Mouse (Mus musculus) forebrain, embryonic 15.5 days (tissue): ENCODE measurements around the gene Itgae. TPM values are rescaled to one million over a fixed set of nuclear protein-coding genes. Genes with fewer than 3 reads are reported as not detected.

Experiments used
- ATAC-seq: fragments of 200-750 bp; cut with Nextera tagmentation; replicated peaks from 2 replicates; pipeline ENCODE4 v1.8.0; 2017; ENCODE audit warnings: mild to moderate bottlenecking, moderate TSS enrichment, moderate library complexity
- H3K27ac ChIP-seq: fragments of 300-500 bp; sonication (generic); replicated peaks from 2 replicates; pipeline ENCODE4 v1.5.1; 2015; ENCODE audit warnings: mild to moderate bottlenecking, inconsistent platforms
- H3K27me3 ChIP-seq: fragments of 300-500 bp; sonication (generic); 2 replicates; pipeline ENCODE4 v1.6.1; 2015; ENCODE audit warnings: inconsistent platforms
- H3K36me3 ChIP-seq: fragments of 300-500 bp; sonication (generic); 2 replicates; pipeline ENCODE4 v1.6.1; 2015; ENCODE audit warnings: mild to moderate bottlenecking, inconsistent platforms
- H3K4me1 ChIP-seq: fragments of 300-500 bp; sonication (generic); 2 replicates; pipeline ENCODE4 v1.6.1; 2015; ENCODE audit warnings: inconsistent platforms
- H3K4me2 ChIP-seq: fragments of 300-500 bp; sonication (generic); replicated peaks from 2 replicates; pipeline ENCODE4 v1.6.1; 2015; ENCODE audit warnings: mild to moderate bottlenecking, inconsistent platforms
- H3K4me3 ChIP-seq: fragments of 300-500 bp; sonication (generic); 2 replicates; pipeline ENCODE4 v1.5.1; 2015; ENCODE audit warnings: mild to moderate bottlenecking, inconsistent platforms
- H3K9ac ChIP-seq: fragments of 300-500 bp; sonication (generic); replicated peaks from 2 replicates; pipeline ENCODE4 v1.6.1; 2015; ENCODE audit warnings: mild to moderate bottlenecking, inconsistent platforms
- H3K9me3 ChIP-seq: fragments of 300-500 bp; sonication (generic); 2 replicates; pipeline ENCODE4 v1.6.1; 2016; ENCODE audit warnings: inconsistent platforms
- WGBS: fragments of 180-500 bp; shearing (Covaris S2); methylation state at CpG from one replicate; pipeline ENCODE4 v1.1.7; 2015; ENCODE audit warnings: mixed read lengths; 5-methylcytosine and 5-hydroxymethylcytosine counted together
- polyA plus RNA-seq: library from polyadenylated mRNA; unstranded; fragments of >200 nt; fragmentation: Nextera tagmentation; extraction: Ambion mirVana; gene quantifications from 2 replicates; pipeline ENCODE4 v1.2.1, GENCODE M21; 2015

Gene Itgae
- polyA plus RNA-seq, 1 experiment from 2014 or later = 0.18 TPM

GRCm38 (mm10) chr11:73076733-73077132, 13.7 kb upstream of the Itgae start:
- Histone ChIP-seq H3K9ac (no peak overlapping the region), H3K27ac (no peak overlapping the region), H3K27me3 (no peaks in the 10 kb centered on the region), H3K9me3 (no peaks in the 10 kb centered on the region), H3K4me2 (no peak overlapping the region), H3K4me1 (no peaks in the 10 kb centered on the region), H3K4me3 (no peak overlapping the region), H3K36me3 (peaks cover 81% of the 10 kb centered on the region)
- WGBS = 57% methylated on average over 4 of the region's 4 CpGs
- ATAC-seq = no peak

- H3K4me3 ChIP-seq = no peak overlapping the region
- H3K4me1 ChIP-seq = no peaks in the 10 kb centered on the region
- peaks cover 85% of the 10 kb centered on the region for H3K36me3 ChIP-seq
- H3K9me3 ChIP-seq = no peaks in the 10 kb centered on the region
- H3K9ac ChIP-seq = no peak overlapping the region
- H3K27ac ChIP-seq = no peak overlapping the region
- 82% methylated on average over 6 of the region's 6 CpGs for WGBS
- no peak overlapping the region for H3K4me2 ChIP-seq
- H3K27me3 ChIP-seq = no peaks in the 10 kb centered on the region
- no peak for ATAC-seq
These were observed 13.1 kb upstream of the Itgae start for GRCm38 (mm10) chr11:73077211-73077720.

- Histone ChIP-seq H3K4me1 (no peaks in the 10 kb centered on the region), H3K4me2 (no peak overlapping the region), H3K4me3 (no peak overlapping the region), H3K36me3 (peaks cover 80% of the 10 kb centered on the region), H3K9me3 (no peaks in the 10 kb centered on the region), H3K27me3 (no peaks in the 10 kb centered on the region), H3K27ac (no peak overlapping the region), H3K9ac (no peak overlapping the region)
- ATAC-seq = no peak
- WGBS = 88% methylated on average over 8 of the region's 8 CpGs
These were observed 11.8 kb upstream of the Itgae start for GRCm38 (mm10) chr11:73078615-73079014.

- Histone ChIP-seq H3K4me1 (peaks cover 16% of the 10 kb centered on the region), H3K36me3 (peaks cover 75% of the 10 kb centered on the region), H3K27ac (no peak overlapping the region), H3K27me3 (no peaks in the 10 kb centered on the region), H3K4me3 (no peak overlapping the region), H3K9me3 (no peaks in the 10 kb centered on the region), H3K9ac (no peak overlapping the region), H3K4me2 (no peak overlapping the region)
- no peak for ATAC-seq
- WGBS = 91% methylated on average over 3 of the region's 3 CpGs
These were observed 10.1 kb upstream of the Itgae start for GRCm38 (mm10) chr11:73080306-73080705.

- H3K36me3 ChIP-seq = peaks cover 39% of the 10 kb centered on the region
- H3K9ac ChIP-seq = no peak overlapping the region
- ATAC-seq = no peak
- H3K27me3 ChIP-seq = no peaks in the 10 kb centered on the region
- 80% methylated on average over 6 of the region's 6 CpGs for WGBS
- no peaks in the 10 kb centered on the region for H3K9me3 ChIP-seq
- H3K4me1 ChIP-seq = peaks cover 22% of the 10 kb centered on the region
- H3K4me3 ChIP-seq = no peak overlapping the region
- no peak overlapping the region for H3K4me2 ChIP-seq
- H3K27ac ChIP-seq = peak overlapping the region; percentile 64
These were observed 6.1 kb upstream of the Itgae start for GRCm38 (mm10) chr11:73084303-73084702.

GRCm38 (mm10) chr11:73084804-73085231, 5.6 kb upstream of the Itgae start:
- Histone ChIP-seq H3K36me3 (peaks cover 35% of the 10 kb centered on the region), H3K27ac (peak overlapping the region; percentile 64), H3K4me1 (peaks cover 22% of the 10 kb centered on the region), H3K27me3 (no peaks in the 10 kb centered on the region), H3K4me2 (no peak overlapping the region), H3K9me3 (no peaks in the 10 kb centered on the region), H3K9ac (no peak overlapping the region), H3K4me3 (no peak overlapping the region)
- 47% methylated on average over 10 of the region's 10 CpGs for WGBS
- peak; percentile 72; the same call in 1 of the 2 replicates for ATAC-seq

- Histone ChIP-seq H3K27me3 (no peaks in the 10 kb centered on the region), H3K9me3 (no peaks in the 10 kb centered on the region), H3K4me3 (no peak overlapping the region), H3K9ac (no peak overlapping the region), H3K36me3 (peaks cover 33% of the 10 kb centered on the region), H3K27ac (no peak overlapping the region), H3K4me2 (no peak overlapping the region), H3K4me1 (peaks cover 22% of the 10 kb centered on the region)
- no peak for ATAC-seq
- 71% methylated on average over 7 of the region's 7 CpGs for WGBS
These were observed 5.0 kb upstream of the Itgae start for GRCm38 (mm10) chr11:73085391-73085790.

GRCm38 (mm10) chr11:73087700-73088480, 2.5 kb upstream of the Itgae start:
- 52% methylated on average over 6 of the region's 6 CpGs for WGBS

GRCm38 (mm10) chr11:73090826-73091225, 443 bp downstream of the Itgae start:
- Histone ChIP-seq H3K4me2 (no peak overlapping the region), H3K9me3 (no peaks in the 10 kb centered on the region), H3K36me3 (no peaks in the 10 kb centered on the region), H3K27me3 (no peaks in the 10 kb centered on the region), H3K9ac (no peak overlapping the region), H3K4me1 (peaks cover 4% of the 10 kb centered on the region; the same call in 1 of the 2 replicates), H3K27ac (no peak overlapping the region), H3K4me3 (no peak overlapping the region)
- no peak for ATAC-seq
- 78% methylated on average over 2 of the region's 2 CpGs for WGBS

More at GRCm38 (mm10) chr11:73087700-73088480, 2.5 kb upstream of the Itgae start:
- Histone ChIP-seq H3K27ac (no peak overlapping the region), H3K4me1 (peaks cover 22% of the 10 kb centered on the region), H3K4me3 (no peak overlapping the region), H3K36me3 (peaks cover 11% of the 10 kb centered on the region; the same call in 1 of the 2 replicates), H3K9ac (no peak overlapping the region), H3K9me3 (no peaks in the 10 kb centered on the region), H3K4me2 (no peak overlapping the region), H3K27me3 (no peaks in the 10 kb centered on the region)
- no peak for ATAC-seq

- Histone ChIP-seq H3K9me3 (no peaks in the 10 kb centered on the region), H3K4me1 (peaks cover 4% of the 10 kb centered on the region; the same call in 1 of the 2 replicates), H3K9ac (no peak overlapping the region), H3K27me3 (no peaks in the 10 kb centered on the region), H3K4me3 (no peak overlapping the region), H3K27ac (no peak overlapping the region), H3K4me2 (no peak overlapping the region), H3K36me3 (no peaks in the 10 kb centered on the region)
- no peak for ATAC-seq
- 80% methylated on average over 4 of the region's 4 CpGs for WGBS
These were observed 1.7 kb downstream of the Itgae start for GRCm38 (mm10) chr11:73092057-73092456.

- H3K27me3 ChIP-seq = no peaks in the 10 kb centered on the region
- no peak overlapping the region for H3K9ac ChIP-seq
- no peak overlapping the region for H3K4me2 ChIP-seq
- no peak overlapping the region for H3K4me3 ChIP-seq
- 82% methylated on average over 7 of the region's 7 CpGs for WGBS
- H3K9me3 ChIP-seq = no peaks in the 10 kb centered on the region
- peaks cover 4% of the 10 kb centered on the region; the same call in 1 of the 2 replicates for H3K4me1 ChIP-seq
- ATAC-seq = no peak
- no peaks in the 10 kb centered on the region for H3K36me3 ChIP-seq
- H3K27ac ChIP-seq = no peak overlapping the region
These were observed 2.5 kb downstream of the Itgae start for GRCm38 (mm10) chr11:73092877-73093276.

- H3K4me3 ChIP-seq = no peak overlapping the region
- H3K4me2 ChIP-seq = no peak overlapping the region
- 81% methylated on average over 11 of the region's 11 CpGs for WGBS
- no peaks in the 10 kb centered on the region for H3K4me1 ChIP-seq
- ATAC-seq = no peak
- H3K9ac ChIP-seq = no peak overlapping the region
- no peaks in the 10 kb centered on the region for H3K36me3 ChIP-seq
- no peaks in the 10 kb centered on the region for H3K9me3 ChIP-seq
- H3K27ac ChIP-seq = no peak overlapping the region
- no peaks in the 10 kb centered on the region for H3K27me3 ChIP-seq
These were observed 4.0 kb downstream of the Itgae start for GRCm38 (mm10) chr11:73094231-73094995.
